Mouse (Mus musculus) forebrain, embryonic 11.5 days (tissue): ENCODE results near the gene Gm20388. TPM values are rescaled to one million over a fixed set of nuclear protein-coding genes. Genes with fewer than 3 reads are reported as not detected.

ENCODE experiments used
- ATAC-seq: fragments of 200-750 bp; cut with Nextera tagmentation; replicated peaks from 2 replicates; pipeline ENCODE4 v1.8.0; 2017; ENCODE audit warnings: moderate TSS enrichment; ENCODE audit not compliant: low FRiP score
- DNase-seq: peaks from one replicate; pipeline ENCODE4 v3.0.0-alpha.2; 2017; ENCODE audit warnings: low spot score
- H3K27ac ChIP-seq: fragments of 300-500 bp; sonication (generic); 2 replicates; pipeline ENCODE4 v1.5.1; 2014; ENCODE audit warnings: low read depth, low read length
- H3K27me3 ChIP-seq: fragments of 300-500 bp; sonication (generic); 2 replicates; pipeline ENCODE4 v1.6.1; 2014; ENCODE audit warnings: mild to moderate bottlenecking, low read length, mixed read lengths; ENCODE audit not compliant: control insufficient read depth, insufficient read depth
- H3K36me3 ChIP-seq: fragments of 300-500 bp; sonication (generic); 2 replicates; pipeline ENCODE4 v1.6.1; 2014; ENCODE audit warnings: mild to moderate bottlenecking, low read length, moderate library complexity, mixed read lengths; ENCODE audit not compliant: control insufficient read depth, insufficient read depth
- H3K4me1 ChIP-seq: fragments of 300-500 bp; sonication (generic); replicated peaks from 2 replicates; pipeline ENCODE4 v1.6.1; 2014; ENCODE audit warnings: low read length, mixed read lengths; ENCODE audit not compliant: control insufficient read depth, insufficient read depth
- H3K4me2 ChIP-seq: fragments of 300-500 bp; sonication (generic); 2 replicates; pipeline ENCODE4 v1.6.1; 2014; ENCODE audit warnings: low read depth, mild to moderate bottlenecking, low read length, moderate library complexity, mixed read lengths; ENCODE audit not compliant: severe bottlenecking
- H3K4me3 ChIP-seq: fragments of 300-500 bp; sonication (generic); 2 replicates; pipeline ENCODE4 v1.5.1; 2014; ENCODE audit warnings: low read depth, low read length
- H3K9ac ChIP-seq: fragments of 300-500 bp; sonication (generic); 2 replicates; pipeline ENCODE4 v1.6.1; 2014; ENCODE audit warnings: low read length
- H3K9me3 ChIP-seq: fragments of 300-500 bp; sonication (generic); 2 replicates; pipeline ENCODE4 v1.6.1; 2016; ENCODE audit warnings: low read length, mixed read lengths; ENCODE audit not compliant: control insufficient read depth
- WGBS: fragments of 180-500 bp; shearing (Covaris S2); extraction: QIAGEN DNeasy Blood & Tissue Kit; methylation state at CpG from one replicate; pipeline ENCODE4 v1.1.7; 2014; 5-methylcytosine and 5-hydroxymethylcytosine counted together
- polyA plus RNA-seq: library from polyadenylated mRNA; unstranded; fragments of >200 nt; fragmentation: Nextera tagmentation; extraction: Ambion mirVana; gene quantifications from 2 replicates; pipeline ENCODE4 v1.2.1, GENCODE M21; 2014

Gene Gm20388
- polyA plus RNA-seq, 1 experiment from 2014 or later, result not detected

DNA sequence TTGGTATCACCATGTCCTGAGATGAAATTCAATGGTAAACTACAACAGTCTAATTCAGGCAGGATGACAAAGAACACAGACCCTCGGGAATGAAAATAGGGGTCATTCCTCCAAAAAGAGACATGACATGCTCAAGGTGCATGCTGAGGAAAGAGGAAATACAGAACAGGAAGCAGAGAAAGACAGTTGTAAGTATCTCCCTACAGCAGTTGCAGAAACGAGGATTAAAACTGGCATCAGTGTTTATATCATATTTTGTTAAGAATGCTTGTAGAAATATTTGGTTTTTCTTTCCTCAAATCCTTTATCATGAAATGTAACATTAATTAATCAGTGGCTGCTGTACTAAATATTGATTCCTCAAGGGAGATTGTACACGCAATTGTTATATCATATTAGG, 3056.0 kb downstream of the Gm20388 start:
- WGBS, result 91% methylated on average over 3 of the region's 3 CpGs
- DNase-seq, result no peak
- H3K36me3 ChIP-seq, result no peaks in the 10 kb centered on the region; the same call in 1 of the 2 replicates

DNA sequence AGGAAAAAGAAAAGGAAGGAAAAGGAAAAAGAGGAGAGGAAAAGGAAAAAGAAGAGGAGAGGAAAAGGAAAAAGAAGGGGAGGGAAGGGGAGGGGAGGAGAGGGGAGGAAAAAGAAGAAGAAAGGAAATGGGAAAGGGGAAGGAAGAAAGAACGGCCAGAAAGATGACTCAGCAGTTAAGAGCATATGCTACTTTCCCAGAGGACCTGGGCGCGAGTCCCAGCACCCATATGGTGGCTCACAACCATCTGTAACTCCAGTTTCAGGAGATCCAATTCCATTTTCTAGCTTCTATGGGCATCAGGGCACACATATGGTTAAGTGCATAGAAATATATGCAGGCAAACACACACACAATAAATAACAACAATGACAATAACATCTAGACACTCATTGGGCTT, 3057.5 kb downstream of the Gm20388 start:
- Histone ChIP-seq H3K36me3 (no peaks in the 10 kb centered on the region; the same call in 1 of the 2 replicates), H3K9me3 (no peaks in the 10 kb centered on the region), H3K9ac (no peak overlapping the region), H3K27ac (no peak overlapping the region), H3K27me3 (no peaks in the 10 kb centered on the region), H3K4me3 (no peak overlapping the region), H3K4me1 (no peaks in the 10 kb centered on the region), H3K4me2 (no peak overlapping the region)
- DNase-seq, result no peak
- no peak for ATAC-seq
- 99% methylated on average over 3 of the region's 3 CpGs for WGBS

More for the DNA sequence above, 3056.0 kb downstream of the Gm20388 start:
- H3K27me3 ChIP-seq, result no peaks in the 10 kb centered on the region
- H3K4me2 ChIP-seq, result no peak overlapping the region
- ATAC-seq, result no peak
- no peaks in the 10 kb centered on the region for H3K4me1 ChIP-seq
- H3K27ac ChIP-seq, result no peak overlapping the region
- H3K9ac ChIP-seq, result no peak overlapping the region
- no peaks in the 10 kb centered on the region for H3K9me3 ChIP-seq
- no peak overlapping the region for H3K4me3 ChIP-seq

DNA sequence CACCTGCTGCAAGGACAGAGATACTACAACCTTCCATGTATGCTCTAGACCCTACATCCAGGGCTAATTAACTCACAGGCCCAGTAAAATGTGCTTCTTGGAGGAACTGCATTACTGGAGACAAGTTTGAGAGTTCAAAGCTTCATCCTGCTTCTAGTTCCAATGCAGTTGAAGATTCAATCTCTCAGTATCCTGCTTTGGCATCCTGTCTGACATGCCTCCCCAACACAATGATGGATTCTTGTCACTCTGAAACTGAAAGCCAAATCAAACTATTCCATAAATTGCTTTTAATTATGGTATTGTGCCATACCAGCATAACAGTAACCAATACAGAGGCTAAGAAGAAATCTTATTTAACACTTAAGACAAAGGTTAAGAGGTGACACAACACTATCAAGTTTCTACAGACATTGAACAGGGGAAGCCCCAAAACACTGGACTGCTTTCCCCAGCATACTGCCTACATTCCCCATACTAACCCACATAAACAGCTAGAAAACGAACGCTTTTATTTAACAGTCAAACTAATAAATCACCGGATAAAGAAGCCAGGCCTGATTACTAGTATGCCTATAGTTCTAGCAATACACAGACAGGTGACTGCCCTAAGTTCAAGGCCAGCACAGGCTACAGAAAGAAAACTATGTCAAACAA, 3059.5 kb downstream of the Gm20388 start:
- Histone ChIP-seq H3K9ac (no peak overlapping the region), H3K4me2 (no peak overlapping the region), H3K27me3 (no peaks in the 10 kb centered on the region), H3K36me3 (no peaks in the 10 kb centered on the region; the same call in 1 of the 2 replicates), H3K4me1 (no peaks in the 10 kb centered on the region), H3K9me3 (no peaks in the 10 kb centered on the region), H3K4me3 (no peak overlapping the region), H3K27ac (no peak overlapping the region)
- DNase-seq (no peak), ATAC-seq (no peak)
- WGBS, result 98% methylated on average over 3 of the region's 3 CpGs

DNA sequence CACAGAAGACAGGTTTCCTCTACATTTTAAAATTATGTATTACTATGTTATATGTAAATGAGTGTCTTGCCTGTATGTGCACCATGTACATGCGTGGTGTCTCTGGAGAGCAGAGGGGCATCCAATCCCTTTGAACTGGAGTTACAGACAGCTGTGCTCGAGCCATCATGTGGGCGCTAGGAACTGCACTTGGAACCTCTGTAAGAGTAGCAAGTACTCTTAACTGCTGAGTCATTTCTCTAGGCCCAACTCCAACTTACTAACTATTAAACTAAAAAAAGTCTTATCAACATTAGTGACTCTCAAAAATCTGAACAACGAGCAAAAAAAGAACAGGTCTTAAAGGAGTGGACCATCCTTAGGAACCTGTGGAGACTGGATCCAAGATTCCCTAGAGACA, 3065.4 kb downstream of the Gm20388 start:
- no peaks in the 10 kb centered on the region for H3K36me3 ChIP-seq
- no peak for DNase-seq
- H3K9me3 ChIP-seq, result no peaks in the 10 kb centered on the region
- no peak overlapping the region for H3K9ac ChIP-seq
- no peak overlapping the region for H3K27ac ChIP-seq
- 95% methylated on average over 4 of the region's 4 CpGs for WGBS
- no peak for ATAC-seq
- no peaks in the 10 kb centered on the region for H3K27me3 ChIP-seq
- no peak overlapping the region for H3K4me2 ChIP-seq
- no peaks in the 10 kb centered on the region for H3K4me1 ChIP-seq
- no peak overlapping the region for H3K4me3 ChIP-seq

DNA sequence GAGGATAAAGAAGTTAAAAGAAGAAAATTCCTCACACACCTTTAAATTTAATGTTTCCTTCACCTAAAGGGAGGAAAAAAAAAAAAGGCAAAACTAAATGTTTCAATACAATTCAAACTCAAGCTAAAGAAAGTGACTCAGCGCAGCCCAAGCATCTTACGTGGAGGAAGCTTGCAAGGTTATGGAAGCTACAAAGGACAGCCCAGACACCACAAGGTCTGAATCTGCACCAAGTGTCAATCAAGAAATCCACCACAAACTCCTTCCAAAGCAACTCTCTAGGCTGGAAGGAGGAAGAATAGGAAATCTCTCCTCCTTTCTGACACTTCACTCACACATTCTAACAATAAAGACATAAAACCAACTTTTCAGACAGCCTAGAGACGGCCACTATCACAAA, 3068.8 kb downstream of the Gm20388 start:
- no peak for ATAC-seq
- Histone ChIP-seq H3K9ac (no peak overlapping the region), H3K4me3 (no peak overlapping the region), H3K27me3 (no peaks in the 10 kb centered on the region), H3K27ac (no peak overlapping the region), H3K36me3 (no peaks in the 10 kb centered on the region), H3K9me3 (no peaks in the 10 kb centered on the region), H3K4me2 (no peak overlapping the region), H3K4me1 (no peaks in the 10 kb centered on the region)
- WGBS, result 94% methylated on average over 3 of the region's 3 CpGs
- no peak for DNase-seq

DNA sequence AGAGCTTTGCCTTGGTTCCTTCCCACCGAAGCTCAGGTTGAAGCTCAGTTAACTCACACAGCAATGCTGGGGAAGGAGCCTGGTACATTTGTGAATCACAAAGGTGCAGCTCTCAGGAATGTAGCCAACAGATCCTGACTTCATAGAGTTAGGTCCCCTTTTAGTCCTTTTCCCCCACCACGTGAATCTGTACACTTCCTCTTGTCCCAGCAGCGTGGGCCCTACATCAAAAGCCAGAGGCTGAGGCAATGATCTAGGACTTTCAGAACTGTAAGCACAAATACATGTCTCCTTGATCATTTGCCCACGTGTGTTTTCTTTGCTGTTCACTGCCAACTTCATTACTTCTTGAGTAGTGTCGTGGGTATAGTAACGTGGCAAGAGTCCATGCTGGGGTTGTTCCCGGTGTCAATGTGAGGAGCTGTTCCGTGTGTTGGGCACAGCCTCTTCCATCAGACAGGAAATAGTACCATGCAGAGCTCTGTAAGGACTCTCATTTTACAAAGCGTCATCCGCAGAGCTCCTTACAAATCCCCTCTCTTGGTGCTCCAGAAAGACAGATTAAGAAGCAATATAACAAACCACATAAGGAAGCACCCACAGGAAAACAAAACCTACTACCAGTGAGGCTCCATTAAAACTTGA, 3069.3 kb downstream of the Gm20388 start:
- H3K4me1 ChIP-seq, result no peaks in the 10 kb centered on the region
- no peaks in the 10 kb centered on the region for H3K36me3 ChIP-seq
- no peak overlapping the region for H3K27ac ChIP-seq
- H3K4me2 ChIP-seq, result no peak overlapping the region
- no peaks in the 10 kb centered on the region for H3K27me3 ChIP-seq
- WGBS, result 84% methylated on average over 10 of the region's 10 CpGs
- no peak overlapping the region for H3K9ac ChIP-seq
- no peaks in the 10 kb centered on the region for H3K9me3 ChIP-seq
- no peak overlapping the region for H3K4me3 ChIP-seq
- ATAC-seq, result no peak
- no peak for DNase-seq

DNA sequence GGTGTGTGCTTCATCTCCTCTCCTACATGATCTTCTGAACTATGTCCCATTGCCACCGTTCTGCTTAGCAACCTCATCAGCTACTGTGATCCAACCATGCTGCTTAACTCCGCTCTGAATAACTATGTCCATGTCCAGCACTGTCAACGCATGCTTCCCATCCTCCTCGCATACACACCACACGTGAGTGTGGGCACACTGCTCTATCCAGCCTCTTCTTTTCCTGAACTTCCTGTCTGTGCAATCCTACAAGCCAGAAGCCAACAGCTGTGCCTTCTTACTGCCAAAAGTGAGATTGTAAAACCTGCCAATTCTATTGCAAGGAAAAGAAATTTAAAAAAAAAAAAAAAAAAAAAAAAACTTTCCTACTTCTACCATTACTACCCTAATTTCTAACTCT, 3071.0 kb downstream of the Gm20388 start:
- 84% methylated on average over 5 of the region's 5 CpGs for WGBS
- no peaks in the 10 kb centered on the region for H3K4me1 ChIP-seq
- ATAC-seq (no peak), DNase-seq (no peak)
- no peak overlapping the region for H3K4me2 ChIP-seq
- no peak overlapping the region for H3K4me3 ChIP-seq
- no peak overlapping the region for H3K9ac ChIP-seq
- H3K27me3 ChIP-seq, result no peaks in the 10 kb centered on the region
- H3K27ac ChIP-seq, result no peak overlapping the region
- H3K9me3 ChIP-seq, result no peaks in the 10 kb centered on the region
- H3K36me3 ChIP-seq, result no peaks in the 10 kb centered on the region

DNA sequence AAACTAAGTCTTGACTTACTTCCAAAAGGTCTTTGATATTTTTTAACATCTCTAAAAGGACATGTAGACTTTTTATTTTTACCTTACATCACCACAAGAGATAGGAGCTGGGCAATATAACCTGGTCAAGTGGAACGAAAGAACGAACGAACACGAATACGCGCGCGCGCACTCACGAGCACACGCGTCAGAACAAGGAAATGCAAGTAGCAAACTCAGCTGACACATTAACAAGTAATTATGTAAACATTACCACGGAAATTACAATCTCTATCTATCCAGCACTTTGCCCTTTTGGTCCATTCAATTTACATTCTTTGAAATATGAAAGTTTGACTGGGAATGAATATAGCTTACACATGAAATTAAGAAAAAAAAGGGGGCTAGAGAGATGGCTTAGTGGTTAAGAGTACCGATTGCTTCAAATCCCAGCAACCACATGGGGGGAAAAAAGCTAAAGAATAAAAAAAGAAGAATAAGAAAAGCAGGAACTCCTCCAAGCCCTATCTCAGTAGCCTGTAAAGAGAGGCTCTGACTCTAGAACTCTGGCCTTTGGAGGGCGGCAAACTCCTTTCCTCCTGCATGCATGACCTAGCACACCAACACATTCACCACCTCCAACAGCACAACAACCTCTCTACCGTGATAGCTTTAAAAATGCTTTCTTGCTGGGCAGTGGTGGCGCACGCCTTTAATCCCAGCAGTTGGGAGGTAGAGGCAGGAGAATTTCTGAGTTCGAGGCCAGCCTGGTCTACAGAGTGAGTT, 3072.7 kb downstream of the Gm20388 start:
- WGBS, result 93% methylated on average over 19 of the region's 19 CpGs
- ATAC-seq (no peak), DNase-seq (no peak)
- H3K27me3 ChIP-seq, result no peaks in the 10 kb centered on the region
- no peak overlapping the region for H3K9ac ChIP-seq
- H3K4me2 ChIP-seq, result no peak overlapping the region
- H3K4me3 ChIP-seq, result no peak overlapping the region
- H3K4me1 ChIP-seq, result no peaks in the 10 kb centered on the region
- H3K9me3 ChIP-seq, result no peaks in the 10 kb centered on the region
- H3K27ac ChIP-seq, result no peak overlapping the region
- H3K36me3 ChIP-seq, result no peaks in the 10 kb centered on the region
